Mouse (Mus musculus) stomach, postnatal 0 days (tissue): Measurements from ENCODE around the gene Utp3. TPM values are rescaled to one million over a fixed set of nuclear protein-coding genes. Genes with fewer than 3 reads are reported as not detected.

ENCODE experiments used
- ATAC-seq: fragments of 200-750 bp; cut with Nextera tagmentation; 2 replicates; pipeline ENCODE4 v1.8.0; 2017; ENCODE audit not compliant: low FRiP score, low TSS enrichment
- DNase-seq: peaks from one replicate; pipeline ENCODE4 v3.0.0-alpha.2; 2016; ENCODE audit warnings: low spot score
- H3K27ac ChIP-seq: fragments of 300-500 bp; sonication (generic); replicated peaks from 2 replicates; pipeline ENCODE4 v1.5.1; 2014; ENCODE audit warnings: mild to moderate bottlenecking, control low read depth
- H3K27me3 ChIP-seq: fragments of 300-500 bp; sonication (generic); 2 replicates; pipeline ENCODE4 v1.6.1; 2014; ENCODE audit warnings: low read length; ENCODE audit not compliant: control insufficient read depth, insufficient read depth
- H3K36me3 ChIP-seq: fragments of 300-500 bp; sonication (generic); 2 replicates; pipeline ENCODE4 v1.6.1; 2014; ENCODE audit warnings: low read length, mixed read lengths; ENCODE audit not compliant: control insufficient read depth, insufficient read depth
- H3K4me1 ChIP-seq: fragments of 300-500 bp; sonication (generic); replicated peaks from 2 replicates; pipeline ENCODE4 v1.6.1; 2014; ENCODE audit warnings: antibody characterized with exemption; ENCODE audit not compliant: control insufficient read depth, insufficient read depth
- H3K4me2 ChIP-seq: fragments of 300-500 bp; sonication (generic); replicated peaks from 2 replicates; pipeline ENCODE4 v1.6.1; 2014; ENCODE audit warnings: low read depth, mild to moderate bottlenecking, control low read depth, moderate library complexity
- H3K4me3 ChIP-seq: fragments of 300-500 bp; sonication (generic); 2 replicates; pipeline ENCODE4 v1.5.1; 2014; ENCODE audit warnings: low read depth, low read length, control low read depth
- H3K9ac ChIP-seq: fragments of 300-500 bp; sonication (generic); 2 replicates; pipeline ENCODE4 v1.6.1; 2014; ENCODE audit warnings: mild to moderate bottlenecking, low read length, control low read depth, mixed read lengths
- H3K9me3 ChIP-seq: fragments of 300-500 bp; sonication (generic); 2 replicates; pipeline ENCODE4 v1.6.1; 2016; ENCODE audit warnings: low read length; ENCODE audit not compliant: control insufficient read depth
- CTCF ChIP-seq: IDR thresholded peaks from 2 replicates; pipeline ENCODE4 v1.5.1; 2016; ENCODE audit warnings: antibody characterized with exemption, low read depth, mild to moderate bottlenecking, moderate library complexity
- EP300 ChIP-seq: optimal IDR thresholded peaks from 2 replicates; pipeline ENCODE3; 2016; ENCODE audit warnings: antibody characterized with exemption
- WGBS: fragments of 180-500 bp; shearing (Covaris S2); extraction: QIAGEN DNeasy Blood & Tissue Kit; methylation state at CpG from one replicate; pipeline ENCODE4 v1.1.7; 2014; 5-methylcytosine and 5-hydroxymethylcytosine counted together
- polyA plus RNA-seq: library from polyadenylated mRNA; unstranded; fragments of >200 nt; fragmentation: Nextera tagmentation; extraction: Ambion mirVana; gene quantifications from 2 replicates; pipeline ENCODE4 v1.2.1, GENCODE M21; 2015

Gene Utp3
- polyA plus RNA-seq, 1 experiment from 2014 or later: 34.9 TPM

DNA sequence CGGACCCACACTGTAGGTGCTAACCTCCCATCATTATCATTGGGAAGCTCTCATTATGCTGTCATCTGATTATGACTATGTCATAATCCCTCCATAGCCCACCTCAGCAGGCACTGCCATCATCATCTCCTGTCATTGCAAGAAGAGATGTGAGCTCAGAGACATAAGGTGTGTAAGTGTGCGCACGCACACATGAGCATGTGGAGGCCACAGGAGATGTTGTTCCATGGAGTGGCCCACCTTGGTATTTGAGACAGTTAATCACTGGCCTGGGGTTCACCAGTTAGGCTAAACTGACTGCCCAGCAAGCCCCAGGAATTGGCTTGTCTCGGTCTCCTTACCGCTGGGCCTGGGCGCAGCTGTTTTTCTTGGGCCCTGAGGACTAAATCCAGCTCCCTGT is 27.1 kb downstream of the Utp3 start:
- H3K27ac ChIP-seq: no peak overlapping the region
- no peaks in the 10 kb centered on the region for H3K36me3 ChIP-seq
- TF ChIP-seq EP300: no peak
- no peak for TF ChIP-seq CTCF
- H3K9ac ChIP-seq: no peak overlapping the region
- WGBS: 89% methylated on average over 6 of the region's 6 CpGs
- ATAC-seq (no peak), DNase-seq (no peak)
- no peaks in the 10 kb centered on the region for H3K9me3 ChIP-seq
- H3K4me1 ChIP-seq: no peaks in the 10 kb centered on the region
- H3K4me3 ChIP-seq: no peak overlapping the region
- no peak overlapping the region for H3K4me2 ChIP-seq
- H3K27me3 ChIP-seq: no peaks in the 10 kb centered on the region

DNA sequence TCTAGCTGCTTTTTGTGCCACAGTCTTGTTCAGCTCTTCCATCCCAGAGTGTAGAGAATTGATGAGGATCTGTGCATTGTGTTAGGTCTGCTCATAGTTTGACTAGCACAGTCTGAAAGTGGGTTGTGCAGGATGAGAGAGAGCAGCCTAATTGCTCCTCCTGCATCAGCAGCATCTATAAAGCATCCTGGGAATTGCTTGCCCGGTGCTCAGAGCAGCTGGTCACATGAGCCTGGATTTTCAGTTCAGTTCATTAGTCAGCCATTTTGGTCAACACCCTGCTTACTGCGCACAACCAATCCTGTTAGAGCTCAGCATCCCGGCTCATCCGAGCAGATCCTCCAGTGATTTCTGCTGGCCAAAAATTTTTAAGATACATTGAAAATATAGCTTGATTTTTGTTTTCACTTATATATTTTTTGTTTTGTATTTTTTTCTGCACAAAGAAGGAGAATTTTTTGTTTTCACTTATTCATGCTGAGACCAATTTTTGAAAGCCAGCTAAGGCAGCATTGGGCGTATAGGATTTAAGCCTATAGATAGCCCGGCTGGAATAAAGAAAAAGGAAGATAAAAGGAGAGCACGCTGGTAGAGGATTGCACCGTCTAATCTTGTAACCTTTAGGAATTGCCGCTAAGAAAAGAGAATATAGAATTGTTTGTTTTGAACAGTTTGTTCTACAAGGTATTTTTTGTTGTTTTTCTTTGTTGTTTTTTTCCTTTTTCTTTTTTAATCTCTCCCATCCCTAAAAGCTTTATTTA is 29.2 kb downstream of the Utp3 start:
- WGBS: 68% methylated on average over 9 of the region's 9 CpGs
- H3K36me3 ChIP-seq: no peaks in the 10 kb centered on the region
- DNase-seq (no peak), ATAC-seq (peak; percentile 62; the same call in 1 of the 2 replicates)
- TF ChIP-seq CTCF: no peak
- no peak for TF ChIP-seq EP300
- no peak overlapping the region for H3K4me3 ChIP-seq
- no peaks in the 10 kb centered on the region for H3K27me3 ChIP-seq
- H3K9me3 ChIP-seq: no peaks in the 10 kb centered on the region
- no peaks in the 10 kb centered on the region for H3K4me1 ChIP-seq
- H3K9ac ChIP-seq: no peak overlapping the region
- no peak overlapping the region for H3K4me2 ChIP-seq
- no peak overlapping the region for H3K27ac ChIP-seq

DNA sequence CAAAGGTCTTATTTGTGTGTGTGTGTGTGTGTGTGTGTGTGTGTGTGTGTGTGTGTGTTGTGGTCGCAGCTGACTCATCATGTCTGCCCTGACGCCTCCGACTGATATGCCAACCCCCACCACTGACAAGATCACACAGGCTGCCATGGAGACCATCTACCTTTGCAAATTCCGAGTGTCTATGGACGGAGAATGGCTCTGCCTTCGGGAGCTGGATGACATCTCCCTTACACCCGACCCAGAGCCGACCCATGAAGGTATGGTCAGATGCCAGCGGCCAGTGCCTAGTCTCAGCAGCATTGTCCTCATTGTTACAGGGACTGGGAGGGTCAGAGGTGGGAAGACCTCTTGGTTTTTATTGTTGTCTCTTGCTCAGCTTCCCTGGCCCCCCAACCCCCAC is 29.8 kb downstream of the Utp3 start:
- WGBS: 54% methylated on average over 9 of the region's 9 CpGs
- no peaks in the 10 kb centered on the region for H3K4me1 ChIP-seq
- no peaks in the 10 kb centered on the region for H3K9me3 ChIP-seq
- no peak overlapping the region for H3K27ac ChIP-seq
- H3K36me3 ChIP-seq: no peaks in the 10 kb centered on the region
- H3K4me3 ChIP-seq: no peak overlapping the region
- no peak overlapping the region for H3K4me2 ChIP-seq
- no peak overlapping the region for H3K9ac ChIP-seq
- no peak for DNase-seq
- no peaks in the 10 kb centered on the region for H3K27me3 ChIP-seq
- TF ChIP-seq CTCF (no peak), EP300 (no peak)
- no peak for ATAC-seq

DNA sequence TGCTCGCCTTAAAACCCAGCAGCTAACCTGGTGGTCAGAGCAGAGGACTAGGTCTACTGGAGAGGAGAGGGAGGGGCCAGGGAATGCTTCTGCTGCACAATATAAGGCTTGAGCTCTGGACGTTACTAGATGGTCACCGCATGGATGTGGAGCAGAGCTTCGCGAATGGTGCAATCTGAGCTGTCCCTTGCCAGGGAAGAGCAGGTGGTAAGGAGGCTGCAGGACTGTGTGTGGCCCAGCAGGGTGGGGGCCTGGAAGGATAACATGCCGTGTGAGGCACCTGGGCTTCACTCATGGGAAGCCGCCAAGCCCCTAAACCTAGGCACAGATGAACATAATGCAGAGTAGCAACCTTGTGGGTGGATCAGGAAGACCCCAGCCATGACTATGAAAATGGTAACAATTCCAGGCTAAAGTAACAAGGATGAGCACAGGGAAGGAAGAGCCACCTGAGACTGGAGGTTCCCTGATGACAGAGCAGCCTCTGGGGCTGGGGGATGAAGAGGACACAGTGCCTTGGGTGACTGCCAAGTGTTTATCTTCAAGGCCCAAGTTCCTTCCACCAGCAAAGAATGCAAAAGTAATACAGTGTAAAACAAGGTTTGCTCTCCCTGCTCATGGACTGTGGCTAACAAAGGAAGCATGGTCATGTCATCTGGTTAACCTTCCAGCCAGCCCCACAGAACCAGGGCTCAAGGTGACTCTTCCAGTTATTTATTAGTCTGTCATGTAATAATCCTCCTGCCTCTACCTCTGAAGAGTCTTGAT is 32.3 kb downstream of the Utp3 start:
- no peak for DNase-seq
- Histone ChIP-seq H3K4me2 (no peak overlapping the region), H3K27me3 (no peaks in the 10 kb centered on the region), H3K4me3 (no peak overlapping the region), H3K36me3 (no peaks in the 10 kb centered on the region), H3K9me3 (no peaks in the 10 kb centered on the region), H3K27ac (no peak overlapping the region), H3K4me1 (no peaks in the 10 kb centered on the region), H3K9ac (no peak overlapping the region)
- no peak for ATAC-seq
- no peak for TF ChIP-seq EP300
- TF ChIP-seq CTCF: no peak
- WGBS: 69% methylated on average over 7 of the region's 7 CpGs

- Histone ChIP-seq H3K27me3 (no peaks in the 10 kb centered on the region), H3K9ac (peak overlapping the region; percentile 8; the same call in 1 of the 2 replicates), H3K27ac (no peak overlapping the region), H3K4me1 (no peaks in the 10 kb centered on the region), H3K9me3 (no peaks in the 10 kb centered on the region), H3K4me3 (no peak overlapping the region), H3K36me3 (no peaks in the 10 kb centered on the region), H3K4me2 (no peak overlapping the region; the same call in 1 of the 2 replicates)
- TF ChIP-seq EP300 (no peak), CTCF (peak; percentile 36)
- DNase-seq: peak; percentile 81
- peak; percentile 94 for ATAC-seq
- 33% methylated on average over 13 of the region's 13 CpGs for WGBS
Measured at GRCm38 (mm10) chr5:88587211-88587934, 33.1 kb downstream of the Utp3 start.
